Mouse (Mus musculus) forebrain, postnatal 0 days (tissue): Measurements from ENCODE around the gene Mrpl42. TPM values are rescaled to one million over a fixed set of nuclear protein-coding genes. Genes with fewer than 3 reads are reported as not detected.
A peak's percentile ranks its signal among the peaks of the same experiment; 100 is the strongest.

Source experiments
- ATAC-seq: fragments of 200-750 bp; cut with Nextera tagmentation; 2 replicates; pipeline ENCODE4 v1.8.0; 2017; ENCODE audit warnings: mild to moderate bottlenecking, moderate library complexity
- DNase-seq: peaks from one replicate; pipeline ENCODE4 v3.0.0-alpha.2; 2015
- H3K27ac ChIP-seq: fragments of 300-500 bp; sonication (generic); 2 replicates; pipeline ENCODE4 v1.5.1; 2014; ENCODE audit warnings: low read depth, mild to moderate bottlenecking, antibody characterized with exemption, low read length, moderate library complexity, mixed read lengths
- H3K27me3 ChIP-seq: fragments of 300-500 bp; sonication (generic); 2 replicates; pipeline ENCODE4 v1.6.1; 2014; ENCODE audit warnings: mild to moderate bottlenecking, low read length, mixed read lengths; ENCODE audit not compliant: insufficient read depth
- H3K36me3 ChIP-seq: fragments of 300-500 bp; sonication (generic); 2 replicates; pipeline ENCODE4 v1.6.1; 2014; ENCODE audit warnings: mild to moderate bottlenecking, moderate library complexity; ENCODE audit not compliant: insufficient read depth
- H3K4me1 ChIP-seq: fragments of 300-500 bp; sonication (generic); 2 replicates; pipeline ENCODE4 v1.6.1; 2014; ENCODE audit warnings: antibody characterized with exemption; ENCODE audit not compliant: insufficient read depth
- H3K4me2 ChIP-seq: fragments of 300-500 bp; sonication (generic); 2 replicates; pipeline ENCODE4 v1.6.1; 2014; ENCODE audit warnings: low read depth, mild to moderate bottlenecking, moderate library complexity
- H3K4me3 ChIP-seq: fragments of 300-500 bp; sonication (generic); 2 replicates; pipeline ENCODE4 v1.5.1; 2014; ENCODE audit warnings: low read depth, low read length, mixed read lengths
- H3K9ac ChIP-seq: fragments of 300-500 bp; sonication (generic); 2 replicates; pipeline ENCODE4 v1.6.1; 2014; ENCODE audit warnings: mild to moderate bottlenecking
- H3K9me3 ChIP-seq: fragments of 300-500 bp; sonication (generic); 2 replicates; pipeline ENCODE4 v1.6.1; 2016; ENCODE audit warnings: low read length
- CTCF ChIP-seq: sonication (generic); IDR thresholded peaks from 2 replicates; pipeline ENCODE4 v1.5.1; 2016; ENCODE audit warnings: antibody characterized with exemption, control low read depth, low read depth
- WGBS: fragments of 180-500 bp; shearing (Covaris S2); extraction: QIAGEN DNeasy Blood & Tissue Kit; methylation state at CpG from one replicate; pipeline ENCODE4 v1.1.7; 2014; 5-methylcytosine and 5-hydroxymethylcytosine counted together
- polyA plus RNA-seq: library from polyadenylated mRNA; unstranded; fragments of >200 nt; fragmentation: Nextera tagmentation; extraction: Ambion mirVana; gene quantifications from 2 replicates; pipeline ENCODE4 v1.2.1, GENCODE M21; 2015
- total RNA-seq: library from RNA; depleted of rRNA; stranded (reverse); fragments of >200 nt; gene quantifications from 2 replicates; pipeline ENCODE4 v1.2.3, GENCODE M21; 2014

Gene Mrpl42
- total and polyA plus RNA-seq, 2 experiments from 2014 or later = 88.8 to 249 TPM

- peak; percentile 98 for TF ChIP-seq CTCF
- H3K4me2 ChIP-seq = no peak overlapping the region
- no peak overlapping the region for H3K27ac ChIP-seq
- no peak overlapping the region for H3K9ac ChIP-seq
- DNase-seq (peak; percentile 94), ATAC-seq (peak; percentile 90)
- no peak overlapping the region for H3K4me3 ChIP-seq
- no peaks in the 10 kb centered on the region for H3K4me1 ChIP-seq
- 11% methylated on average over 10 of the region's 10 CpGs for WGBS
- no peaks in the 10 kb centered on the region for H3K9me3 ChIP-seq
- H3K27me3 ChIP-seq = no peaks in the 10 kb centered on the region
- peaks cover 4% of the 10 kb centered on the region for H3K36me3 ChIP-seq
Measured at GRCm38 (mm10) chr10:95475923-95476322, 25.8 kb downstream of the Mrpl42 start.

GRCm38 (mm10) chr10:95471889-95472547, 29.7 kb downstream of the Mrpl42 start:
- no peak overlapping the region for H3K4me2 ChIP-seq
- DNase-seq = no peak
- H3K9me3 ChIP-seq = no peaks in the 10 kb centered on the region
- no peaks in the 10 kb centered on the region for H3K27me3 ChIP-seq
- 66% methylated on average over 11 of the region's 11 CpGs for WGBS
- no peak overlapping the region for H3K9ac ChIP-seq
- no peak overlapping the region for H3K27ac ChIP-seq
- no peaks in the 10 kb centered on the region for H3K36me3 ChIP-seq
- no peak for TF ChIP-seq CTCF
- no peak overlapping the region for H3K4me3 ChIP-seq
- no peaks in the 10 kb centered on the region for H3K4me1 ChIP-seq
- no peak for ATAC-seq

GRCm38 (mm10) chr10:95471186-95471585, 30.6 kb downstream of the Mrpl42 start:
- WGBS = 90% methylated on average over 3 of the region's 3 CpGs
- ATAC-seq = no peak
- TF ChIP-seq CTCF = no peak

GRCm38 (mm10) chr10:95468894-95469293, 32.8 kb downstream of the Mrpl42 start:
- no peak for ATAC-seq
- no peak for DNase-seq
- TF ChIP-seq CTCF = no peak
- Histone ChIP-seq H3K27me3 (no peaks in the 10 kb centered on the region), H3K36me3 (no peaks in the 10 kb centered on the region), H3K4me3 (no peak overlapping the region), H3K27ac (no peak overlapping the region), H3K4me1 (no peaks in the 10 kb centered on the region), H3K9me3 (no peaks in the 10 kb centered on the region), H3K9ac (no peak overlapping the region), H3K4me2 (no peak overlapping the region)
- WGBS = 58% methylated on average over 4 of the region's 4 CpGs

More at GRCm38 (mm10) chr10:95471186-95471585, 30.6 kb downstream of the Mrpl42 start:
- Histone ChIP-seq H3K4me1 (no peaks in the 10 kb centered on the region), H3K9me3 (no peaks in the 10 kb centered on the region), H3K27me3 (no peaks in the 10 kb centered on the region), H3K27ac (no peak overlapping the region), H3K4me3 (no peak overlapping the region), H3K9ac (no peak overlapping the region), H3K4me2 (no peak overlapping the region), H3K36me3 (no peaks in the 10 kb centered on the region)
- DNase-seq = no peak

GRCm38 (mm10) chr10:95465485-95465896, 36.2 kb downstream of the Mrpl42 start:
- Histone ChIP-seq H3K4me1 (no peaks in the 10 kb centered on the region), H3K4me2 (no peak overlapping the region), H3K36me3 (no peaks in the 10 kb centered on the region), H3K27me3 (no peaks in the 10 kb centered on the region), H3K9ac (no peak overlapping the region), H3K4me3 (no peak overlapping the region), H3K9me3 (no peaks in the 10 kb centered on the region), H3K27ac (no peak overlapping the region)
- DNase-seq (no peak), ATAC-seq (no peak)
- WGBS = 67% methylated on average over 4 of the region's 4 CpGs
- no peak for TF ChIP-seq CTCF

- DNase-seq (peak; percentile 19), ATAC-seq (no peak)
- 41% methylated on average over 6 of the region's 6 CpGs for WGBS
Measured at GRCm38 (mm10) chr10:95464527-95464926, 37.2 kb downstream of the Mrpl42 start.

GRCm38 (mm10) chr10:95462231-95462630, 39.5 kb downstream of the Mrpl42 start:
- Histone ChIP-seq H3K27me3 (no peaks in the 10 kb centered on the region), H3K4me2 (no peak overlapping the region), H3K9ac (no peak overlapping the region), H3K36me3 (no peaks in the 10 kb centered on the region), H3K4me3 (no peak overlapping the region), H3K27ac (no peak overlapping the region), H3K9me3 (no peaks in the 10 kb centered on the region), H3K4me1 (no peaks in the 10 kb centered on the region)
- ATAC-seq = no peak
- DNase-seq = no peak
- WGBS = 59% methylated on average over 1 of the region's 1 CpGs
- TF ChIP-seq CTCF = no peak

More at GRCm38 (mm10) chr10:95464527-95464926, 37.2 kb downstream of the Mrpl42 start:
- Histone ChIP-seq H3K4me1 (no peaks in the 10 kb centered on the region), H3K27ac (no peak overlapping the region), H3K9me3 (no peaks in the 10 kb centered on the region), H3K4me3 (no peak overlapping the region), H3K36me3 (no peaks in the 10 kb centered on the region), H3K27me3 (no peaks in the 10 kb centered on the region), H3K4me2 (no peak overlapping the region), H3K9ac (no peak overlapping the region)
- no peak for TF ChIP-seq CTCF
